Mouse (Mus musculus): ENCODE measurements at regions not wholly inside any gene's neighbourhood (a gene's known extent, or its start where the extent isn't known, plus 50 kb on each side); places are given as distances from the start of the nearest gene placed in this dataset.

DNA sequence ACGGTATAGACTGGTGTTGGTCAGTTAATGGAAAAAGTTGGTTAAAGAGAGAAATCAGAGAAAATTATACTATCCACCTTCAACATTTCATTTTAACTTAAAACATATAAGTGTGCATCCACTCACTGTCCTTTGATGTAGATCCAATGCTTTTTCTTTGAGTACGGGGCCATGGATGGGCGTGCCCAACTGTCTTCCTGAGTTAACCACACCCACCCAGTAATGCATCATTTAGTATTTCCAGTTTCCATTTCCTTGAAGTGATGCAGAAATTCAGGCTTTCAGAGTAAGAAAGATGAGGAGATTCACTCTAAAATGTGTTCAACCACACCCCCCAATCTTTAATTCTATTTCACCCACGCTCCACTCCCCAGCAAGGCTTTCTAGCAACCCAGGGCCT is 490.6 kb downstream of the Bnc2 start:
- TF ChIP-seq CTCF (IDR thresholded peaks at IDR 0.05; ENCODE audit: extremely low read depth, insufficient read depth, insufficient read length, insufficient replicate concordance) (no peak), POLR2A (IDR thresholded peaks at IDR 0.05; ENCODE audit: low read depth, low read length) (no peak)
